Mouse (Mus musculus) liver, adult (tissue): ENCODE results near the gene Gcgr.

Experiments
- GATA4 ChIP-seq: IDR thresholded peaks from 2 replicates; pipeline ENCODE4 v1.6.1; 2014; ENCODE audit warnings: mild to moderate bottlenecking, low read length; ENCODE audit not compliant: insufficient replicate concordance

Gene Gcgr

GRCm38 (mm10) chr11:120530085-120530964, at the start of gene Gcgr:
TSS of gene Gcgr (plus strand) at chr11:120530699.
- TF ChIP-seq GATA4, result no peak

- TF ChIP-seq GATA4, result no peak
Measured at GRCm38 (mm10) chr11:120483448-120483934, 47.0 kb upstream of the Gcgr start.

- peak; percentile 51; the same call in 1 of the 2 replicates for TF ChIP-seq GATA4
Measured at GRCm38 (mm10) chr11:120484265-120484981, 46.1 kb upstream of the Gcgr start, which contains the start of gene Mrpl12. TSS of gene Mrpl12 (plus strand) at chr11:120484613.

- no peak for TF ChIP-seq GATA4
Measured at GRCm38 (mm10) chr11:120485251-120485650, 45.2 kb upstream of the Gcgr start.

DNA sequence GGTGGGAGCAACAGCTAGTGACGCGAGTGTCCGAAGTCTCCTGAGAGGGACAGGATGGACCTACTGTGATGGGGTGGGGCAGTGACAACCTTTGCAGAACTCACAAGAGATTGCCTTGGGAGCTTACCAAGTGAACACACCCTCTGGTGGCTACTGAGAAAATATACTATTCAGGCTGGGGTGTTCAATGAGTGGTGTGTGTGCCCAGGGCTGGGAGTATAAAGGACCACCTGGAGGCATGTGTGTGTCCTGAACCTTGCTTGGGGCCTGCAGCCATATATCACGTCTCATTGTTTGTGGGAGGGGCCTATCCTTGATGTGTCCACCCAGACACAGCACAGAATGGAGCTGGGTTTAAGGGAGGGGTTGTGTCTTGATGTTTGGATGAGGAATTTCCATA, 42.0 kb upstream of the Gcgr start:
- no peak for TF ChIP-seq GATA4

DNA sequence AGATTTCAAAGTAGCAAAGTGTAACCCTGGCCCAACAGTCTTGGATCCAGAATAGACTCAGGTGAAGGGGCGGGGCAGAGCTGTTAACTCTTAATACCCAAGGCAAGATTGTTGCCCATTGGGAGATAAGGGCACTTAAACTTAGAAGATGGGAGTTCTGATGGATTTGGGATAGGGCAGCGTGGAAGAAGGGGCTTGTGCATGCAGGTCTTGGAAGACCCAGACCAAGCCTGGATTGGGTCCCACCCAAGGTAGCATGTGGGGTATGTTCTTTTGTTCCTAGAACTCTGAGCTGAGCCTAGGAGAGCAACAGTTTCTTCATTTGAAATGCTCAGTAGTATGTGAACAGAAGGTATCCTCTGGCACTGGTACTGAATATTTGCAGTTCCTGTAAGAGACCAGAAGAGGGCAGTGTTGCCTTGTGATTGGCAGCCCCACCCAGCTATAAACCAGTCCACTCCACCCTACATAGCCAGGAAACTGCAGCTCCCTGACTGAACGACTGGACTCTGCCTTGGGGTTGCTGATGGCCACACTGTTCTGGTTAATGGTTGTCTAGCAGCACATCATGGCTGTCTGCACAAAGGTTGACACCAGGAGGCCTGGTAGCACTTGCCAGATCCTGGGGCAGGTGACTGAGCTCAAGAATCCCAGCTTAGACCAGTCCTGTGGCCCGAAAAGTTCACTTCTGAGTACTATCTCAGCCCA, 41.3 kb upstream of the Gcgr start:
- TF ChIP-seq GATA4, result 0 out of 2 replicates have a peak, but pooled peaks have one; percentile 17

- TF ChIP-seq GATA4, result no peak
Measured at GRCm38 (mm10) chr11:120490291-120491046, 40.0 kb upstream of the Gcgr start.

- TF ChIP-seq GATA4, result no peak
Measured at GRCm38 (mm10) chr11:120491317-120492023, 39.0 kb upstream of the Gcgr start, which contains the start of gene Slc25a10. TSS of gene Slc25a10 (plus strand) at chr11:120491840.

- no peak for TF ChIP-seq GATA4
Measured at GRCm38 (mm10) chr11:120492024-120492877, 38.2 kb upstream of the Gcgr start.

- TF ChIP-seq GATA4, result no peak
Measured at GRCm38 (mm10) chr11:120492878-120493203, 37.7 kb upstream of the Gcgr start.

- TF ChIP-seq GATA4, result no peak
Measured at GRCm38 (mm10) chr11:120493351-120493750, 37.1 kb upstream of the Gcgr start.

- no peak for TF ChIP-seq GATA4
Measured at GRCm38 (mm10) chr11:120493911-120494310, 36.6 kb upstream of the Gcgr start.

GRCm38 (mm10) chr11:120497436-120497835, 33.1 kb upstream of the Gcgr start:
- no peak for TF ChIP-seq GATA4
